Mouse (Mus musculus) left cerebral cortex, adult 2 months (tissue): ENCODE data around the gene Prss16. TPM values are rescaled to one million over a fixed set of nuclear protein-coding genes. Genes with fewer than 3 reads are reported as not detected.
A peak's percentile ranks its signal among the peaks of the same experiment; 100 is the strongest.

Experiments used
- DNase-seq, 2 experiments: peaks; one replicate each; pipeline ENCODE4 v3.0.0; 2021 to 2022; ENCODE audit warnings: low spot score in 2 of 2, mixed read lengths in 1 of 2; ENCODE audit errors: extremely low spot score in 1 of 2
- H3K27ac ChIP-seq: fragments of 200-600 bp; 2 replicates; pipeline ENCODE4 v1.8.1; 2022
- H3K4me3 ChIP-seq: fragments of 200-600 bp; 2 replicates; pipeline ENCODE4 v1.8.1; 2022
- CTCF ChIP-seq: fragments of 200-600 bp; IDR thresholded peaks from 2 replicates; pipeline ENCODE4 v1.8.1; 2022; ENCODE audit warnings: antibody characterized with exemption, mild to moderate bottlenecking, moderate library complexity
- intact Hi-C: fragments of 180-260 bp; cut with DNase I; formaldehyde crosslinking; loops from one replicate; pipeline ENCODE4 v1.15.1; 2025
- total RNA-seq, 2 experiments: library from RNA; stranded (reverse); gene quantifications; 2 replicates each; pipeline ENCODE4 v1.2.3; 2021

The Prss16 gene
- total RNA-seq, 2 experiments from 2014 or later = 0.57 to 1.1 TPM

GRCm38 (mm10) chr13:22034443-22035266 lies 25.1 kb upstream of the Prss16 start:
- no peak overlapping the region for H3K27ac ChIP-seq
- DNase-seq = no peak
- TF ChIP-seq CTCF = no peak
- H3K4me3 ChIP-seq = peak overlapping the region; percentile 34
- intact Hi-C loops = loop anchor here (10.0 kb wide), 1 partner anchor 210 kb away; no protein-coding TSS in a partner anchor

GRCm38 (mm10) chr13:22033741-22034442 lies 24.4 kb upstream of the Prss16 start:
- no peak for TF ChIP-seq CTCF
- no peak overlapping the region for H3K27ac ChIP-seq
- no peak overlapping the region for H3K4me3 ChIP-seq
- DNase-seq = no peak
- intact Hi-C loops = loop anchor here (10.0 kb wide), 1 partner anchor 209 kb away; no protein-coding TSS in a partner anchor

- intact Hi-C loops = loop anchor here (10.0 kb wide), 1 partner anchor 206 kb away; no protein-coding TSS in a partner anchor
- peak; percentile 73 for TF ChIP-seq CTCF
Observed at GRCm38 (mm10) chr13:22030493-22030892, 21.0 kb upstream of the Prss16 start.

DNA sequence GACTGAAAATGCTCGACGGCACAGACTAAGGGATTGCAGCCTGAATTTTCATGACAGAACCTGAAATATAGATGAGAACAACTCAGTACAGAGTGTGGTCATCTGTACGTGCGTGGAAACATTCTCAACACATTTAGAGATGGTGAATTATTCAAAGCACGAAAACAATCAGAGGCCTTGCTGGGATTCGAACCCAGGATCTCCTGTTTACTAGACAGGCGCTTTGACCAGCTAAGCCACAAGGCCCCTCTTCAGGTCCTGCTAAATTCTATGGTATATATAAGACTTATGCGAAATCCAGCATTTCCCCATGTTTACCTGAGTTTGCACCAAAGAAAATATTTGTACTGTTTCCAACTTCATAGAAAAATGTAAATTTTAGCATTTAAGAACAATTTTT lies 20.4 kb upstream of the Prss16 start:
- H3K4me3 ChIP-seq = no peak overlapping the region
- no peak for DNase-seq
- intact Hi-C loops = loop anchor here (1.0 to 10.0 kb wide), 8 partner anchors 90 to 1502 kb away; partner anchors contain the start of genes Hist1h2af and Hist1h4h
- TF ChIP-seq CTCF = no peak
- no peak overlapping the region for H3K27ac ChIP-seq

More at GRCm38 (mm10) chr13:22030493-22030892, 21.0 kb upstream of the Prss16 start:
- Histone ChIP-seq H3K4me3 (no peak overlapping the region), H3K27ac (no peak overlapping the region)
- DNase-seq = no peak

DNA sequence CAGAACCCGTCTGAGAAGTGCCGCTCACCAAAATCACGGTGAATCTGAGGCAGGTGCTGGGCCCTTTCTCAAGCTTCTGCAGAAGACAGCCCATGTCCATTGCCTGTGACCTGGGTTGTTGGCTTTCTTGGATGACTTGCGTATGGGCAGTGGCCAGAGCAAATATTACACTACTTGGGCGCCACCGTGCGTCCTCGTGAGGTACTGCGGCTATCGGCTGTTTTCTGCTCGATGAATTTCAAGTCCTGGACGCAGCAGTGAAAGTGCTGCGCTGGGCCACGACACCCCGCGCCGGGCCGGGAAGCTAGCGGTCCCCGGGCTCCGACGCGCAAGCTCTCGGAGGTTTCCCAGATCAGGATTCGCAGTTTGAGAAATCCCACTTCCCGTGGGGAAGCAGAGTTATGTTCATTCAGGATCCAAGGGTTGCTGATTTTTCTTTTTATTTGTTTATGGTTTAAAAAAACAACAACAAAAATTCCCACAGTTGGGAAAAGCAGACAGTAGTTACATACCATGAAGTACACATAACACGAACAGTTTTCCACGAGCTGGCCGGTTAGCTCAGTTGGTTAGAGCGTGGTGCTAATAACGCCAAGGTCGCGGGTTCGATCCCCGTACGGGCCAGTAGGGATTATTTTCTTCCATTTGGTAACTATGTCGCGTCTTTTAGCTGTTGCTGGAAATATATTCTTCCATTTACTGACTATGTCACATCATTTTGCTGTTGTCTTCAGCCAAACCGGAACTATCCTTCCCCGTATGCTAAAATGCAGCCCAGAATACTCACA lies 19.3 kb upstream of the Prss16 start:
- TF ChIP-seq CTCF = peak; percentile 95
- peak; percentile 89 to 92 for DNase-seq
- Histone ChIP-seq H3K4me3 (peak overlapping the region; percentile 52), H3K27ac (peak overlapping the region; percentile 79)
- intact Hi-C loops = loop anchor here (1.0 to 10.0 kb wide), 8 partner anchors 55 to 1503 kb away; partner anchors contain the start of genes Hist1h2af and Hist1h4h

- intact Hi-C loops = loop anchor here (5.0 to 10.0 kb wide), 5 partner anchors 172 to 1506 kb away; partner anchors contain the start of genes Hist1h2af and Hist1h4h
- Histone ChIP-seq H3K27ac (no peak overlapping the region), H3K4me3 (peak overlapping the region; percentile 58)
- TF ChIP-seq CTCF = no peak; the same call in 1 of the 2 replicates
- DNase-seq = peak; percentile 86 to 91
Observed at GRCm38 (mm10) chr13:22026058-22027031, 16.8 kb upstream of the Prss16 start.

GRCm38 (mm10) chr13:22022241-22022640 lies 12.7 kb upstream of the Prss16 start:
- intact Hi-C loops = loop anchor here (5.0 to 10.0 kb wide), 2 partner anchors 105 to 167 kb away; no protein-coding TSS in a partner anchor
- no peak for TF ChIP-seq CTCF
- H3K4me3 ChIP-seq = peak overlapping the region; percentile 46
- peak; percentile 69 to 73 for DNase-seq
- no peak overlapping the region for H3K27ac ChIP-seq

DNA sequence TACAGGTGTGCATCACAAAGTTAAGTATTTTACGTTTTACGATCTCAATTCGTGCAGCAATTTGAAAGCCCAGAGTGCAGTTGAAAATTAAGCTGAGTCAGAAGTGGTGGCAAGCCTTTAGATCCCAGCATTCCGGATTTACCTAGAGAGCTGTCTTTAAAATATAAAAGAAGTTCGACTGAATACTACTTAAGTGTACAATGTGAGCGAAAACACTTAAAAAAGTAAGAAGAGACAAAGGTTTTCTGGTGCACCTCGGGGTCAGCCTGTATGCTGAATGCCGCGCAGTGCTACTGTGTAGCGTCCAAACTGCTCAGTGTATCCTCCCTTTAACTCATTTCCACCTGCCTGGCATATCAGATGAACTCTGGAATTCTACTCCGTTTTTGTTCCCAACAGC lies 12.0 kb upstream of the Prss16 start:
- intact Hi-C loops = loop anchor here (5.0 to 10.0 kb wide), 2 partner anchors 104 to 167 kb away; no protein-coding TSS in a partner anchor
- peak overlapping the region; percentile 46 for H3K4me3 ChIP-seq
- no peak overlapping the region for H3K27ac ChIP-seq
- TF ChIP-seq CTCF = no peak
- no peak for DNase-seq

DNA sequence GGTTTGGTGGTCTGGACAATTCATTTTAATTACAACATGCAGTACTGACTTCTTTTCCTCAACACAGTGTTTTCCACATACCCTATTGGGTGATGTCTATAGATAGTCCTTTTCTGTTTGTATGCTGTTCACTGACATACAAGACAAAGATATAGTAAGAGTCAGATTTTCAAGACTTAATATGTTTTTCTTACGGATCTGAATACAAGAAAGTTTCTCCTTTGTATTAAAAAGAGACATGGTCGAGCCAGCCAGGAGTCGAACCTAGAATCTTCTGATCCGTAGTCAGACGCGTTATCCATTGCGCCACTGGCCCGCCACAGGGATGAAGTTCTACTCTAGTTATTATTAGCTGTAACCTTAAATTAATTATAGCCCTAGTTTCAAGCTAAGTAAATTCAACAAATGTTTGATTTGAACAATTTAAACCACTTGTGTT lies 11.4 kb upstream of the Prss16 start:
- no peak for TF ChIP-seq CTCF
- no peak for DNase-seq
- peak overlapping the region; percentile 46 for H3K4me3 ChIP-seq
- intact Hi-C loops = loop anchor here (5.0 to 10.0 kb wide), 2 partner anchors 104 to 166 kb away; no protein-coding TSS in a partner anchor
- no peak overlapping the region for H3K27ac ChIP-seq
